Comparison of ENCODE assay signal across 25 mouse cellular contexts in genomic region chr11:115677511-115677910, GRCm38 (mm10). TPM values are rescaled to one million over a fixed set of nuclear protein-coding genes. Genes with fewer than 3 reads are reported as not detected.
DNase-seq lines count a peak whose midpoint lies in the region; ATAC-seq and TF ChIP-seq lines count a peak whose summit lies in the region.
"Had no signal": no experiment of that assay in that cellular context is flagged by ENCODE, and none has a peak within 500 bp of the region (broad histone marks: within the 10 kb centered on the region; RNA-seq: fewer than 3 reads in every experiment).

No protein-coding gene starts in this region.

- TF ChIP-seq POLR2A in testis, adult 2 months (IDR thresholded peaks at IDR 0.05; ENCODE audit: control insufficient read depth, low read depth, low read length): no peak
- TF ChIP-seq POLR2A in small intestine, adult 2 months (IDR thresholded peaks at IDR 0.05; ENCODE audit: low read depth, low read length): no peak

- H3K27ac ChIP-seq in liver, embryonic 16.5 days (ENCODE audit: low read length): 0 out of 2 replicates have a peak overlapping the region, but pooled peaks have one; percentile 13
- H3K27ac ChIP-seq in liver, embryonic 12.5 days: no peak overlapping the region
- H3K27ac ChIP-seq in testis, adult 2 months (ENCODE audit: control insufficient read depth, insufficient read depth, low read depth, low read length): no peak overlapping the region
- peak overlapping the region; percentile 44 for H3K27ac ChIP-seq in small intestine, adult 2 months (ENCODE audit: insufficient read depth, low read depth, low read length)
- H3K27ac ChIP-seq: embryonic facial prominence, embryonic 13.5 days; embryonic facial prominence, embryonic 15.5 days; forebrain, embryonic 10.5 days; forebrain, embryonic 12.5 days had no signal

- H3K4me1 ChIP-seq in liver, embryonic 16.5 days (ENCODE audit: control insufficient read depth, low read depth, low read length): peaks cover 22% of the 10 kb centered on the region
- peaks cover 45% of the 10 kb centered on the region for H3K4me1 ChIP-seq in liver, embryonic 12.5 days
- H3K4me1 ChIP-seq in testis, adult 2 months (ENCODE audit: control insufficient read depth, insufficient read depth, low read length): 0 out of 2 replicates have a peak, but pooled peaks cover 2% of the 10 kb centered on the region
- peaks cover 24% of the 10 kb centered on the region for H3K4me1 ChIP-seq in small intestine, adult 2 months (ENCODE audit: control insufficient read depth, insufficient read depth, insufficient read length, low read length)
- H3K4me1 ChIP-seq: embryonic facial prominence, embryonic 13.5 days had no signal

- no peaks in the 10 kb centered on the region for H3K27me3 ChIP-seq in liver, embryonic 16.5 days (ENCODE audit: control insufficient read depth, insufficient read depth, low read depth, low read length)
- no peaks in the 10 kb centered on the region for H3K27me3 ChIP-seq in liver, embryonic 12.5 days (replicated peaks)
- no peaks in the 10 kb centered on the region for H3K27me3 ChIP-seq in testis, adult 2 months (ENCODE audit: control insufficient read depth, insufficient read depth, low read length)
- no peaks in the 10 kb centered on the region for H3K27me3 ChIP-seq in small intestine, adult 2 months (ENCODE audit: control insufficient read depth, insufficient read depth, low read length)
- H3K27me3 ChIP-seq: embryonic facial prominence, embryonic 13.5 days; embryonic facial prominence, embryonic 15.5 days; forebrain, embryonic 12.5 days had no signal

- 66% methylated on average over 3 of the region's 3 CpGs for whole genome bisulfite sequencing in liver, embryonic 16.5 days (ENCODE audit: insufficient replicate concordance)
- 74% methylated on average over 3 of the region's 3 CpGs for WGBS in liver, embryonic 12.5 days (ENCODE audit: insufficient replicate concordance)
- WGBS in small intestine, adult 2 months: 20% methylated on average over 3 of the region's 3 CpGs

- no peak for TF ChIP-seq CTCF in testis, adult 2 months (IDR thresholded peaks at IDR 0.05; ENCODE audit: control insufficient read depth, insufficient read depth, insufficient replicate concordance, low read depth, low read length)
- TF ChIP-seq CTCF in small intestine, adult 2 months (IDR thresholded peaks at IDR 0.05; ENCODE audit: extremely low read depth, insufficient read length, insufficient replicate concordance, low read depth, low read length): no peak

- H3K9me3 ChIP-seq in liver, embryonic 16.5 days (replicated peaks; ENCODE audit: control insufficient read depth, low read length): no peaks in the 10 kb centered on the region
- no peaks in the 10 kb centered on the region for H3K9me3 ChIP-seq in liver, embryonic 12.5 days (replicated peaks)
- H3K9me3 ChIP-seq: embryonic facial prominence, embryonic 13.5 days; embryonic facial prominence, embryonic 15.5 days; forebrain, embryonic 10.5 days; forebrain, embryonic 12.5 days had no signal

- no peak overlapping the region for H3K4me3 ChIP-seq in liver, embryonic 16.5 days (ENCODE audit: low read depth, low read length)
- H3K4me3 ChIP-seq in liver, embryonic 12.5 days: no peak overlapping the region
- peak overlapping the region; percentile 45 for H3K4me3 ChIP-seq in testis, adult 2 months (ENCODE audit: control insufficient read depth, low read depth, low read length)
- no peak overlapping the region for H3K4me3 ChIP-seq in small intestine, adult 2 months (ENCODE audit: low read depth, low read length)
- H3K4me3 ChIP-seq: embryonic facial prominence, embryonic 13.5 days; embryonic facial prominence, embryonic 15.5 days; erythroblast, embryonic 14.5 days; forebrain, embryonic 10.5 days; forebrain, embryonic 12.5 days had no signal

- peak; percentile 40; the same call in 1 of the 2 replicates for ATAC-seq in liver, embryonic 16.5 days (ENCODE audit: low read depth)
- no peak for ATAC-seq in liver, embryonic 12.5 days
- ATAC-seq in inflammation-experienced regulatory T-cells, adult 6 months: no peak
- ATAC-seq: forebrain, embryonic 14.5 days; forebrain, embryonic 16.5 days had no signal

- no peak overlapping the region for H3K4me2 ChIP-seq in liver, embryonic 16.5 days (ENCODE audit: low read depth, low read length)
- H3K4me2 ChIP-seq in liver, embryonic 12.5 days: no peak overlapping the region
- H3K4me2 ChIP-seq: embryonic facial prominence, embryonic 13.5 days; embryonic facial prominence, embryonic 15.5 days; forebrain, embryonic 12.5 days had no signal

- peaks cover 1% of the 10 kb centered on the region; the same call in 1 of the 2 replicates for H3K36me3 ChIP-seq in liver, embryonic 16.5 days (ENCODE audit: control insufficient read depth, insufficient read depth)
- H3K36me3 ChIP-seq in liver, embryonic 12.5 days: peaks cover 35% of the 10 kb centered on the region
- H3K36me3 ChIP-seq in testis, adult 2 months (ENCODE audit: control insufficient read depth, insufficient read depth, low read length): no peaks in the 10 kb centered on the region
- H3K36me3 ChIP-seq in small intestine, adult 2 months (ENCODE audit: control insufficient read depth, insufficient read depth, low read length): peaks cover 8% of the 10 kb centered on the region

- H3K9ac ChIP-seq in liver, embryonic 16.5 days (ENCODE audit: low read depth, low read length): no peak overlapping the region
- H3K9ac ChIP-seq in liver, embryonic 12.5 days: no peak overlapping the region
- H3K9ac ChIP-seq: embryonic facial prominence, embryonic 13.5 days; embryonic facial prominence, embryonic 15.5 days; forebrain, embryonic 12.5 days had no signal

- no peak for DNase-seq in testis, postnatal 10 days (ENCODE audit: low spot score)
- peak; percentile 43 for DNase-seq in induced T-regulatory cell, adult 2 months (ENCODE audit: low read depth)
- no peak for DNase-seq in right cerebral cortex, postnatal 14 days
- DNase-seq: adrenal gland, adult 2 months; adrenal gland, postnatal 10 days; adrenal gland, postnatal 25 days; cerebellum, adult 11 months; cerebellum, adult 18-20 months; cerebellum, adult 8-10 months; cerebellum, adult 9-11 months; cerebellum, postnatal 14 days; cerebellum, postnatal 36 days; embryo, embryonic 11 days had no signal

RNA-seq across cellular contexts. Expression of gene Grb2, which starts 30.9 kb away (rescaled TPM):
- polyA plus RNA-seq in liver, embryonic 16.5 days (2015; fragmentation: Nextera tagmentation; extraction: Ambion mirVana): 49.1 and 53.1 TPM in 2 replicates
- 78.6 and 89.6 TPM in 2 replicates for polyA plus RNA-seq in liver, embryonic 12.5 days (2016; fragmentation: Nextera tagmentation; extraction: Ambion mirVana)
- polyA plus RNA-seq in testis, adult 2 months (2012; rRNA removed): 7.7 TPM in 2 replicates
- polyA plus RNA-seq in small intestine, adult 2 months (2012; rRNA removed): 13.0 and 34.8 TPM in 2 replicates
- polyA plus RNA-seq in inflammation-experienced regulatory T-cells, adult 6 months (2017; shearing (Covaris generic)): 10 to 100 TPM; 31.7 to 35.5 (median 33.8) TPM

RNA-seq across cellular contexts. Expression of gene Slc25a19, which starts 49.4 kb away (rescaled TPM):
- 8.7 and 8.8 TPM in 2 replicates for polyA plus RNA-seq in liver, embryonic 16.5 days (2015; fragmentation: Nextera tagmentation; extraction: Ambion mirVana)
- 15.7 and 17.2 TPM in 2 replicates for polyA plus RNA-seq in liver, embryonic 12.5 days (2016; fragmentation: Nextera tagmentation; extraction: Ambion mirVana)
- polyA plus RNA-seq in testis, adult 2 months (2012; rRNA removed): 33.7 and 35.8 TPM in 2 replicates
- polyA plus RNA-seq in small intestine, adult 2 months (2012; rRNA removed): 11.3 and 19.6 TPM in 2 replicates
- polyA plus RNA-seq in inflammation-experienced regulatory T-cells, adult 6 months (2017; shearing (Covaris generic)): 10 to 100 TPM; 69.3 to 87.8 (median 80.1) TPM

Comparison
In these comparisons a context has a peak if more than half of its experiments do, and no peak if none do; other contexts are left out.
1. H3K27ac ChIP-seq: peak in liver, embryonic 16.5 days (single experiment) and small intestine, adult 2 months (single experiment); none in liver, embryonic 12.5 days (single experiment) and testis, adult 2 months (single experiment).